Mouse (Mus musculus) adrenal gland, postnatal 4 days (tissue): ENCODE results near the gene Prrt2. TPM values are rescaled to one million over a fixed set of nuclear protein-coding genes. Genes with fewer than 3 reads are reported as not detected.

Source experiments
- DNase-seq, 2 experiments: peaks; one replicate each; pipeline ENCODE4 v3.0.0; 2021 to 2022; ENCODE audit warnings: low spot score in 2 of 2, mixed read lengths in 2 of 2
- microRNA-seq: library from miRNA; unstranded; fragments of <30 nt; microRNA quantifications from one replicate; pipeline ENCODE4 v1.2.0, GENCODE M21; 2021
- total RNA-seq, 2 experiments: library from RNA; stranded (reverse); gene quantifications; 2 replicates each; pipeline ENCODE4 v1.2.3; 2021

The Prrt2 gene
- total RNA-seq, 2 experiments from 2014 or later = 7.4 to 11.1 TPM

GRCm38 (mm10) chr7:127004122-127004875, 16.7 kb downstream of the Prrt2 start:
- no peak for DNase-seq

DNA sequence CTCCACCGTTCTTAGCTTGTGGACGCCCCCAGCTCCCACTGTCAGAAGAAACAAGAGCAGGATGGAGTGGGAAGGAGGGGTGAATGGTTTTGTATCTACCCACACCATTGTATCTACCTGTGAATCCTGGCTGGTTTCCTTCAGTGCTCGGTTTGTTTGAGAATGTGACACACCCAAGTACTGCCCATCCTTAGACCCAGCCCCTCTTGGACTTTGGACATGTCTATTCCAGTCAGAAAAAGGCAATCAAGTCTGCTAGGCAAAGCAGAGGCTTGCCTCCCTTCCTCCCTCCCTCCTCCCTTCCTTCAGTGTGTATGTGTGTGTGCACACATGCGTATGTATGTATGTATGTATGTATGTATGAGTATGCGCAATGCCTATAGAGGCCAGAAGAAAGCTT, 17.4 kb downstream of the Prrt2 start:
- DNase-seq = no peak

- no peak for DNase-seq
Observed at GRCm38 (mm10) chr7:126999568-126999967, 21.4 kb downstream of the Prrt2 start.

GRCm38 (mm10) chr7:126996449-126996848, 24.6 kb downstream of the Prrt2 start:
- no peak for DNase-seq

- no peak for DNase-seq
Observed at GRCm38 (mm10) chr7:126988816-126989215, 32.2 kb downstream of the Prrt2 start.

DNA sequence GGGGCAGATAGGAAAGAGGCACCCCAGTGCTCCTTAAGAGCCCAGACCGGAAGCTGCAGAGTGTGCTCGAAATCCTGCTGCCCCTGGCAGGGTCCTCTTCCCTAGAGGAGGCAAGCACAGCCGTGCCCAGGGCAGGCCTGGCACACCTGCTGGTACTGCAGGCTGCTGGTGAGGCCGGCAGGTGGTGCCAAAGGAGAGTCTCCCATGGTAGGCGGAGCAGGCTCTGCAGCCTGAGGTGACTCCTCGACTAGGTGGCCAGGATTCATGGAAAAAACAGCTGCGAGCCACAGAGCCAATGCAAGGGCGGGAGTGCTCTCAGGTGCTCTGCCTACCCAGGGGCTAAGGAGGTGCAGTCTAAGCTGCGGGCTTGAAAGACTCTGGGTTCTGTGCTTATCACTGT, 34.7 kb downstream of the Prrt2 start:
- no peak for DNase-seq

DNA sequence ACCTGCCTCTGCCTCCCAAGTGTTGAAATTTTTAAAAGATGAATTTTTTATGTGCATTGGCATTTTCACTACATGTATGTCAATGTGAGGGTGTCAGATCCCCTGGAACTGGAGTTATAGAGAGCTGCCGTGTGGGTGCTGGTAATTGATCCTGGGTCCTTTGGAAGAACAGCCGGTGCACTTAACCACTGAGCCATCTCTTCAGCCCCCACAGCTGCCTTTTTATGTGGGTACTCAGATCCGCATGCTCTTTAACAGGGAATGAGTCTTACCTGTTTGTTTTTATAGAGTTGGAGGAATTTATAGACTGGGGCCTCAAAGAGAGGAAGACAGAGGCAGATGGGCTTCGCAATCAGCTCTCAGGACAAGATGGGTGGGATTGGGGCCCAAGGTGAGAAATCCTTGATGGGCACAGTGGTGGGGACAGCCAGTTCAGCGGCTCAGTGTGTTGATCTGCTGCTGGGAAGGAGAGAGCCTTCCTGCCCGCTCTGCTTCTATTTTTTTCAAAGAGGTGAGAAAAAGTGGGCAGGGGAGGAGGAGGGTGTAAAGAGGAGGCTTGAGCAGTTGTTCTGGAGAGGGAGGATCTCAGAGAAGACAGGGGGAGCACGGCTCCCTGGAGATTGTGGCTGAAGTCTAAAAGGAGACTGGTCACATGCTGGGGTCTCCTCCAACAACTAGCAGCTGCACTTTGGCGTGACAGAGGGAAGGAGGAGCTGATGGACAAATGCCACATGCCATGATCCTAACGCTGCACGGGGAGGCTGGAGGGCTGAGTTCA, 36.2 kb downstream of the Prrt2 start:
- DNase-seq = no peak

- no peak for DNase-seq
Observed at GRCm38 (mm10) chr7:126983113-126983512, 37.9 kb downstream of the Prrt2 start.

GRCm38 (mm10) chr7:126982054-126982453, 39.0 kb downstream of the Prrt2 start:
- DNase-seq = no peak

GRCm38 (mm10) chr7:126981601-126982000, 39.4 kb downstream of the Prrt2 start:
- no peak for DNase-seq

- no peak for DNase-seq
Observed at GRCm38 (mm10) chr7:126978841-126979240, 42.2 kb downstream of the Prrt2 start.

DNA sequence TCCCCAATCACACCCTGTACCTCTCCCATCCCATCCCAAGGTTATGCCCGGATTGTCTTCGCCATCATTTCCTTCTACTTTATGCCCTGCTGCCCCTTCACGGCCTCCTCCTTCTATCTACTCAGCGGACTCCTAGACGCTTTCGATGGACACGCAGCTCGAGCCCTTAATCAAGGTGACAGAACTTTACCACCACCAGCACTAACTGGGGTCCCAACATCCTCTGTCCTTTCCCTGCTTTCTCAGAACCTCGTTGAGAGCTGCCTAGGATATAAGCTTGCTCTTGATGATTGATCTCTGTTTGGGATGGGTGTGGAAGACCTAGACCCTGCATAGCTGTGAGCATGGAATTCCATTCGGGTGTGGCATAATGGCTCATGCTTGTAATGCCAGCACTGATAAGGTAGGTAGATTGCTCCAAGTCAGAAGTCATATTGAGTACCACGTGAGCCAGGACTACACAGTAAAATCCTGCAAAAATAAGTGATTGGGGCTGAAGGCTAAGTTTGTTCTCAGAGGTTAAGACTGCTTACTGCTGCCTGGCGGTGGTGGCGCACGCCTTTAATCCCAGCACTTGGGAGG, 44.0 kb downstream of the Prrt2 start:
- no peak for DNase-seq

DNA sequence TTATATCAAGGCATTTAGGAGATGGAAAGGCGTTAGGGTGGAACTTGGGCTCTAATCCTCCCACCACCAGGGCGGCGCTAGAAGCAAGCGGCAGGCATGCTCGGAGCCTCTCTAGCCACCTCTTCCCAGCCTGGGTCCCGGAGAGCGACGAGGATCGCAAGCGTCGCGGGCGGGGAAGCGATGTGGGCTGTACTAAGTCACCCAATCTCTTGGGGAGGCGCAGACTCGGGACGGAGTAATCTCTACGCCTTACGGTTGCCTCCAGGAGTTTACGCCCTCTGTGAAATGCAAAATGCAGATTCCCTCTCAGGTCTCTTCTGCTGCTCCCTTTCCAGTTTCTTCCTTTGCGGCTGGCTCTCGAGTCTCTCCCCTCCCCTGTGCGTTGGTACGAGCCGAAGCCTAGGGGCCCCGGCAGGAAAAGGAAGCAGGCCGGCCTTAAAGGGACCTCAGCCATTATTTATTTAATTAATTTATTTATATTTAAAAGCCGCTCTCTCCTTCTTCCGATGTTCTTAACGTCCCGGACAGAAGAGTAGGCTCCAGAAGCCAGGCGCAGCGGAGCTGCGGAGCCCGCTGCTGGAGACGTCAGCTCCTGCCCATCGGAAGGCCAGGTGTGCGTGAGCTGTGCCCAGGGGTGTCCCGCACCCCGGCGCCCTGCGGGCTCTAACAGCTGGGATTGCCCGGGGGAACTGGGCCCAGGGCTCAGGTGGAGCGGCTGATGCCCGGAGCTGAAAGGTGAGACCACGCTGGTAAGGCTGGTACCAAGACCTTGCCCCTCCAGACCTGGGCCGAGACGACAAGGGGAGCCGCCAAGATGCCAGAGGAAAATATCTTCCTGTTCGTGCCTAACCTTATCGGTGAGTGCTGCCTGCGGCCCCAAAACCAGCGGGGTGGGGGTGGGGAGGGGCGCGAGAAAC, 44.8 kb downstream of the Prrt2 start, which contains the start of gene Cdiptos:
Gene Cdiptos, minus strand, starts transcription at position 149 of the 917 bp plus-strand sequence.
- peak; percentile 91 to 96 for DNase-seq

DNA sequence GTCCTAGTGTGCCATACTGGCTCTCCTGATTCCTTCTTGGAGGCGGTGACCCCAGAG, 45.3 kb downstream of the Prrt2 start, which contains the start of gene Cdipt:
Gene Cdipt, plus strand, starts transcription at position 22 of the 57 bp plus-strand sequence.
- DNase-seq = no peak

GRCm38 (mm10) chr7:126975493-126975892, 45.5 kb downstream of the Prrt2 start:
- DNase-seq = no peak

Small RNAs within 50 kb of the gene (microRNA-seq; reads per million reads assigned to microRNA genes)
- gene Gm44343 = not detected

Other genes with a start within 250 kb of the Prrt2 start
- 100 to 1,000 TPM; 112 to 122 TPM for gene Ypel3, start 244.3 kb downstream of the Prrt2 start, total RNA-seq
- gene Tbx6, start 239.7 kb downstream of the Prrt2 start, total RNA-seq = under 1 TPM; 0.65 to 0.90 TPM
- gene Ppp4c, start 228.7 kb downstream of the Prrt2 start, total RNA-seq = 100 to 1,000 TPM; 134 to 142 TPM
- gene Fam57b, start 223.5 kb downstream of the Prrt2 start, total RNA-seq = 10 to 100 TPM; 16.7 to 18.0 TPM
- gene 4930451I11Rik, start 189.6 kb downstream of the Prrt2 start, total RNA-seq = not detected
- 1 to 10 TPM; 3.1 to 3.6 TPM for gene Doc2a, start 173.8 kb downstream of the Prrt2 start, total RNA-seq
- gene Hirip3, start 159.2 kb downstream of the Prrt2 start, total RNA-seq = 10 to 100 TPM; 32.3 to 41.4 TPM
- 10 to 100 TPM; 49.7 to 51.9 TPM for gene Ino80e, start 158.8 kb downstream of the Prrt2 start, total RNA-seq
- 100 to 1,000 TPM; 104 to 108 TPM for gene Taok2, start 136.5 kb downstream of the Prrt2 start, total RNA-seq
- gene Tmem219, start 98.3 kb downstream of the Prrt2 start, total RNA-seq = 10 to 100 TPM; 34.9 to 39.0 TPM
- 10 to 100 TPM; 27.3 to 28.5 TPM for gene Kctd13, start 92.3 kb downstream of the Prrt2 start, total RNA-seq
- 1 to 10 TPM; 3.0 to 3.7 TPM for gene Asphd1, start 71.6 kb downstream of the Prrt2 start, total RNA-seq
- 10 to 100 TPM; 97.6 to 97.9 TPM for gene Sez6l2, start 70.6 kb downstream of the Prrt2 start, total RNA-seq
- 10 to 100 TPM; 86.8 to 91.0 TPM for gene Cdipt, start 45.3 kb downstream of the Prrt2 start, total RNA-seq
- gene Cdiptos, start 45.1 kb downstream of the Prrt2 start, total RNA-seq = 1 to 10 TPM; 1.9 to 2.5 TPM
- 10 to 100 TPM; 67.1 to 68.4 TPM for gene Mvp, start 6.6 kb downstream of the Prrt2 start, total RNA-seq
- 1 to 10 TPM; 3.5 to 8.3 TPM for gene Pagr1b, start 4.7 kb downstream of the Prrt2 start, total RNA-seq
- 10 to 100 TPM; 12.4 to 15.4 TPM for gene Pagr1a, start 3.9 kb downstream of the Prrt2 start, total RNA-seq
- gene Gm42742, start 114 bp downstream of the Prrt2 start, total RNA-seq = 10 to 100 TPM; 34.8 to 36.6 TPM
- 100 to 1,000 TPM; 240 to 256 TPM for gene Maz, start 5.8 kb upstream of the Prrt2 start, total RNA-seq
- gene Kif22, start 21.3 kb upstream of the Prrt2 start, total RNA-seq = 10 to 100 TPM; 45.2 to 45.9 TPM
- gene Zg16, start 66.1 kb upstream of the Prrt2 start, total RNA-seq = 100 to 1,000 TPM in 1 of 2 experiments, not detected in 1; 137 TPM
- gene AI467606, start 70.1 kb upstream of the Prrt2 start, total RNA-seq = 1 to 10 TPM; 1.9 to 2.0 TPM
- gene Qprt, start 101.0 kb upstream of the Prrt2 start, total RNA-seq = 10 to 100 TPM in 1 of 2 experiments, 1 to 10 TPM in 1; 5.7 to 12.0 TPM
- gene Spn, start 116.6 kb upstream of the Prrt2 start, total RNA-seq = 1 to 10 TPM; 1.8 to 2.1 TPM
- gene Cd2bp2, start 174.8 kb upstream of the Prrt2 start, total RNA-seq = 10 to 100 TPM; 77.6 to 84.4 TPM
- 10 to 100 TPM; 57.9 to 58.5 TPM for gene Tbc1d10b, start 187.3 kb upstream of the Prrt2 start, total RNA-seq
- 100 to 1,000 TPM; 268 to 794 TPM for gene Mylpf, start 187.7 kb upstream of the Prrt2 start, total RNA-seq
- gene Zfp553, start 211.8 kb upstream of the Prrt2 start, total RNA-seq = 10 to 100 TPM; 18.3 to 19.3 TPM
- 10 to 100 TPM; 12.6 to 14.5 TPM for gene Sept1, start 211.9 kb upstream of the Prrt2 start, total RNA-seq
- 10 to 100 TPM; 36.3 to 39.2 TPM for gene Zfp771, start 223.1 kb upstream of the Prrt2 start, total RNA-seq
- gene Dctpp1, start 239.5 kb upstream of the Prrt2 start, total RNA-seq = 10 to 100 TPM; 63.5 to 68.3 TPM